ENCODE assay signal across 13 mouse cellular contexts in the genomic region with DNA sequence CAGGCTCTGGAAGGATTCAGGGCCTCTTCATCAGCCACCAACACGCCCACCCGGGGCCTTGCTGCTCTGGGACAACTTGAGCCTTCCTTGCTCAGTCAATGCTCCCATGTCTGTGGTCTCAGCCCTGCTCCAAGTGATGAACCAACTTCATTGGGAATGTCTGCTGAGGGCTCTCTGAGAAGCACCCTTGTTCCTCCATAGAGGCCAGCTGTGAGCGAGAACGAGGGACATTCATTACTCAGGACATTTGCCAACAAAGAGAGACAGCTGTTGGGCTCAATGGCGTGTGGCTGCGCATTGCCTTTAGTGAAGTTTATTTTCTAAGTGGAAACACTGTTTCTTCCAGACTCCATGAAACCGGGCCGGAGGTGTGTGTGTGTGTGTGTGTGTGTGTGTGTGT. TPM values are rescaled to one million over a fixed set of nuclear protein-coding genes. Genes with fewer than 3 reads are reported as not detected.
DNase-seq lines count a peak whose midpoint lies in the region; ATAC-seq and TF ChIP-seq lines count a peak whose summit lies in the region.
"Had no signal": no experiment of that assay in that cellular context is flagged by ENCODE, and none has a peak within 500 bp of the region (broad histone marks: within the 10 kb centered on the region; RNA-seq: fewer than 3 reads in every experiment).

No protein-coding gene starts in this region.

- no peaks in the 10 kb centered on the region for H3K27me3 ChIP-seq in kidney, embryonic 14.5 days (ENCODE audit: control insufficient read depth, insufficient read depth, low read length)
- H3K27me3 ChIP-seq in midbrain, postnatal 0 days (ENCODE audit: insufficient read depth, low read length): no peaks in the 10 kb centered on the region; the same call in 1 of the 2 replicates
- H3K27me3 ChIP-seq in midbrain, embryonic 11.5 days (ENCODE audit: control insufficient read depth, insufficient read depth, low read length): no peaks in the 10 kb centered on the region
- no peaks in the 10 kb centered on the region for H3K27me3 ChIP-seq in lung, embryonic 16.5 days (ENCODE audit: control insufficient read depth, insufficient read depth, low read depth, low read length)
- H3K27me3 ChIP-seq: midbrain, embryonic 15.5 days; neural tube, embryonic 13.5 days had no signal

- no peak for DNase-seq in kidney, adult 11 months
- peak; percentile 37 for DNase-seq in midbrain, postnatal 0 days (ENCODE audit: low spot score)
- no peak for DNase-seq in midbrain, embryonic 11.5 days (ENCODE audit: low spot score, missing footprints)
- no peak for DNase-seq in neural tube, embryonic 10.5 days (ENCODE audit: extremely low spot score, low spot score)
- DNase-seq: adrenal gland, postnatal 25 days; gastrocnemius, postnatal 10 days had no signal

- WGBS in kidney, embryonic 14.5 days: 69% methylated on average over 8 of the region's 8 CpGs
- 82% methylated on average over 8 of the region's 8 CpGs for WGBS in midbrain, postnatal 0 days
- 90% methylated on average over 8 of the region's 8 CpGs for WGBS in midbrain, embryonic 11.5 days
- WGBS in lung, embryonic 16.5 days: 58% methylated on average over 8 of the region's 8 CpGs

- no peak overlapping the region for H3K4me3 ChIP-seq in kidney, embryonic 14.5 days (ENCODE audit: low read length)
- H3K4me3 ChIP-seq in midbrain, postnatal 0 days (ENCODE audit: low read depth, low read length): no peak overlapping the region
- H3K4me3 ChIP-seq in midbrain, embryonic 11.5 days (ENCODE audit: low read depth, low read length): no peak overlapping the region
- no peak overlapping the region for H3K4me3 ChIP-seq in lung, embryonic 16.5 days (ENCODE audit: low read length)
- H3K4me3 ChIP-seq: midbrain, embryonic 15.5 days; neural tube, embryonic 13.5 days had no signal

- H3K4me1 ChIP-seq in kidney, embryonic 14.5 days (ENCODE audit: control insufficient read depth, insufficient read depth, low read length): peaks cover 30% of the 10 kb centered on the region
- 0 out of 2 replicates have a peak, but pooled peaks cover 8% of the 10 kb centered on the region for H3K4me1 ChIP-seq in midbrain, postnatal 0 days (ENCODE audit: insufficient read depth, low read length)
- peaks cover 23% of the 10 kb centered on the region for H3K4me1 ChIP-seq in midbrain, embryonic 11.5 days (ENCODE audit: control insufficient read depth, insufficient read depth, low read length)
- H3K4me1 ChIP-seq in lung, embryonic 16.5 days (replicated peaks; ENCODE audit: control insufficient read depth, insufficient read depth, low read length): peaks cover 38% of the 10 kb centered on the region

- no peak for TF ChIP-seq CTCF in midbrain, postnatal 0 days (IDR thresholded peaks at IDR 0.05)

- ATAC-seq in kidney, embryonic 14.5 days (ENCODE audit: low FRiP score, low TSS enrichment): no peak
- ATAC-seq in midbrain, postnatal 0 days (ENCODE audit: low FRiP score): no peak
- no peak for ATAC-seq in midbrain, embryonic 11.5 days (ENCODE audit: low FRiP score)
- ATAC-seq in lung, embryonic 16.5 days (ENCODE audit: low read depth): peak; percentile 72
- no peak for ATAC-seq in granulocyte monocyte progenitor cell, adult 5-6 weeks (replicated peaks; ENCODE audit: poor library complexity, severe bottlenecking)
- ATAC-seq: CD4-positive, CD25-positive, alpha-beta regulatory T cell, adult 4 months had no signal

- H3K9me3 ChIP-seq in kidney, embryonic 14.5 days (ENCODE audit: control insufficient read depth, low read length): no peaks in the 10 kb centered on the region
- no peaks in the 10 kb centered on the region for H3K9me3 ChIP-seq in midbrain, postnatal 0 days (ENCODE audit: low read length)
- no peaks in the 10 kb centered on the region for H3K9me3 ChIP-seq in midbrain, embryonic 11.5 days (ENCODE audit: control insufficient read depth, low read length)
- no peaks in the 10 kb centered on the region for H3K9me3 ChIP-seq in lung, embryonic 16.5 days (ENCODE audit: control insufficient read depth, low read length)
- H3K9me3 ChIP-seq: midbrain, embryonic 15.5 days; neural tube, embryonic 13.5 days had no signal

- no peaks in the 10 kb centered on the region for H3K36me3 ChIP-seq in kidney, embryonic 14.5 days (ENCODE audit: control insufficient read depth, insufficient read depth, low read length)
- no peaks in the 10 kb centered on the region for H3K36me3 ChIP-seq in midbrain, postnatal 0 days (ENCODE audit: insufficient read depth, low read length)
- no peaks in the 10 kb centered on the region for H3K36me3 ChIP-seq in midbrain, embryonic 11.5 days (ENCODE audit: control insufficient read depth, insufficient read depth, low read length)
- no peaks in the 10 kb centered on the region for H3K36me3 ChIP-seq in lung, embryonic 16.5 days (ENCODE audit: control insufficient read depth, insufficient read depth, low read length)
- H3K36me3 ChIP-seq: midbrain, embryonic 15.5 days; neural tube, embryonic 13.5 days had no signal

- H3K4me2 ChIP-seq in kidney, embryonic 14.5 days (replicated peaks; ENCODE audit: low read depth, low read length): no peak overlapping the region
- no peak overlapping the region for H3K4me2 ChIP-seq in midbrain, postnatal 0 days (ENCODE audit: low read depth, low read length, poor library complexity, severe bottlenecking)
- no peak overlapping the region for H3K4me2 ChIP-seq in midbrain, embryonic 11.5 days
- no peak overlapping the region for H3K4me2 ChIP-seq in lung, embryonic 16.5 days (ENCODE audit: low read depth, low read length)
- H3K4me2 ChIP-seq: midbrain, embryonic 15.5 days; neural tube, embryonic 13.5 days had no signal

- 0 out of 2 replicates have a peak overlapping the region, but pooled peaks have one; percentile 20 for H3K27ac ChIP-seq in kidney, embryonic 14.5 days (ENCODE audit: low read depth, low read length)
- no peak overlapping the region for H3K27ac ChIP-seq in midbrain, postnatal 0 days (ENCODE audit: low read depth, low read length)
- no peak overlapping the region for H3K27ac ChIP-seq in midbrain, embryonic 11.5 days (ENCODE audit: low read depth, low read length)
- H3K27ac ChIP-seq in lung, embryonic 16.5 days (ENCODE audit: low read length): peak overlapping the region; percentile 75
- H3K27ac ChIP-seq: macrophage had no signal

- no peak overlapping the region for H3K9ac ChIP-seq in kidney, embryonic 14.5 days (ENCODE audit: low read depth, low read length)
- no peak overlapping the region for H3K9ac ChIP-seq in midbrain, postnatal 0 days (replicated peaks; ENCODE audit: low read length, poor library complexity, severe bottlenecking)
- H3K9ac ChIP-seq in midbrain, embryonic 11.5 days (ENCODE audit: low read length): no peak overlapping the region
- no peak overlapping the region for H3K9ac ChIP-seq in lung, embryonic 16.5 days (ENCODE audit: low read length)
- H3K9ac ChIP-seq: midbrain, embryonic 15.5 days; neural tube, embryonic 13.5 days had no signal

RNA-seq across cellular contexts. Expression of a gene that starts 18.9 kb away (rescaled TPM):
- polyA plus RNA-seq in kidney, embryonic 14.5 days (2014; fragmentation: Nextera tagmentation; extraction: Ambion mirVana): 9.0 and 12.5 TPM in 2 replicates
- 13.2 and 15.3 TPM in 2 replicates for total RNA-seq in midbrain, postnatal 0 days (2014; rRNA removed)
- polyA plus RNA-seq in midbrain, postnatal 0 days (2015; fragmentation: Nextera tagmentation; extraction: Ambion mirVana): 8.1 and 10.8 TPM in 2 replicates
- polyA plus RNA-seq in midbrain, embryonic 11.5 days (2014; fragmentation: Nextera tagmentation; extraction: Ambion mirVana): 3.0 and 3.5 TPM in 2 replicates
- polyA plus RNA-seq in lung, embryonic 16.5 days (2015; fragmentation: Nextera tagmentation; extraction: Ambion mirVana): 29.0 and 31.3 TPM in 2 replicates
- total RNA-seq in granulocyte monocyte progenitor cell, adult 5-6 weeks (2014; fragmentation: Nextera tagmentation): not detected in 2 replicates
- total RNA-seq in granulocyte monocyte progenitor cell, adult 5-6 weeks (2017): not detected in 2 replicates
- polyA plus RNA-seq: CD4-positive, CD25-positive, alpha-beta regulatory T cell, adult 4 months; macrophage had no signal

Comparison
In these comparisons a context has a peak if more than half of its experiments do, and no peak if none do; other contexts are left out.
1. H3K27ac ChIP-seq: peak in kidney, embryonic 14.5 days (single experiment) and lung, embryonic 16.5 days (single experiment); none in midbrain, postnatal 0 days (single experiment) and midbrain, embryonic 11.5 days (single experiment).